9 mouse cellular contexts compared by ENCODE assay signal in genomic region chr19:46657339-46658020, GRCm38 (mm10). TPM values are rescaled to one million over a fixed set of nuclear protein-coding genes. Genes with fewer than 3 reads are reported as not detected.
DNase-seq lines count a peak whose midpoint lies in the region; ATAC-seq and TF ChIP-seq lines count a peak whose summit lies in the region.
"Had no signal": no experiment of that assay in that cellular context is flagged by ENCODE, and none has a peak within 500 bp of the region (broad histone marks: within the 10 kb centered on the region; RNA-seq: fewer than 3 reads in every experiment).

No protein-coding gene starts in this region.

- H3K9me3 ChIP-seq in G1E (replicated peaks) = no peaks in the 10 kb centered on the region

- peaks cover 46% of the 10 kb centered on the region for H3K36me3 ChIP-seq in G1E (replicated peaks)

- no peak overlapping the region for H3K4me3 ChIP-seq in G1E (ENCODE audit: low read depth, low read length)

- 0 out of 2 replicates have a peak, but pooled peaks have one; percentile 29 for TF ChIP-seq CTCF in G1E (IDR thresholded peaks at IDR 0.05; ENCODE audit: low read depth, low read length)

- peak; percentile 70 for DNase-seq in CD4-positive, CD25-positive, alpha-beta regulatory T cell, adult 2 months (ENCODE audit: low read depth, low spot score)
- peak; percentile 24 for DNase-seq in left cerebral cortex, postnatal 4 days
- DNase-seq in left cerebral cortex, adult 9 months (ENCODE audit: low spot score in 2 of 2) = no peak
- DNase-seq in G1E (ENCODE audit: low spot score) = no peak
- DNase-seq in naive thymus-derived CD4-positive, alpha-beta T cell, adult 2 months (ENCODE audit: low read depth) = peak; percentile 65
- no peak for DNase-seq in gastrocnemius, postnatal 10 days

- peaks cover 12% of the 10 kb centered on the region for H3K4me1 ChIP-seq in G1E (ENCODE audit: insufficient read depth, low read depth, low read length)

- ATAC-seq in CD4-positive, CD25-positive, alpha-beta regulatory T cell, adult 4 months = no peak
- no peak for ATAC-seq in G1E (ENCODE audit: extremely low read depth, insufficient number of reproducible peaks, low FRiP score, poor library complexity, severe bottlenecking)
- ATAC-seq in megakaryocyte progenitor cell, adult 5-6 weeks (replicated peaks; ENCODE audit: poor library complexity) = no peak

- peaks cover 6% of the 10 kb centered on the region; the same call in 1 of the 2 replicates for H3K27me3 ChIP-seq in G1E (ENCODE audit: insufficient read depth, low read length)

- intact Hi-C loops in left cerebral cortex, postnatal 4 days (cut with DNase I) = no loop called here

RNA-seq across cellular contexts. Expression of gene Cyp17a1, which starts 15.5 kb away (rescaled TPM):
- polyA plus RNA-seq in CD4-positive, CD25-positive, alpha-beta regulatory T cell, adult 4 months (2017; shearing (Covaris generic)) = not detected
- under 1 TPM in 1 of 2 experiments, not detected in 1; 0.24 TPM for total RNA-seq in left cerebral cortex, postnatal 4 days (2021)
- total RNA-seq in G1E (2014; fragmentation: Nextera tagmentation) (not detected in 2 replicates), G1E (2017) (0.06 and 0.22 TPM in 2 replicates)
- not detected in 2 replicates for polyA plus RNA-seq in G1E (2012)
- not detected for total RNA-seq in gastrocnemius, postnatal 10 days (2021)
- not detected in 2 replicates for total RNA-seq in megakaryocyte progenitor cell, adult 5-6 weeks (2015)
- total RNA-seq in megakaryocyte progenitor cell, adult 5-6 weeks (2017) = not detected in 2 replicates
- polyA plus RNA-seq: urinary bladder, adult 2 months had no signal

RNA-seq across cellular contexts. Expression of gene Borcs7, which starts 32.2 kb away (rescaled TPM):
- polyA plus RNA-seq in CD4-positive, CD25-positive, alpha-beta regulatory T cell, adult 4 months (2017; shearing (Covaris generic)) = 1 to 10 TPM; 6.8 to 7.4 TPM
- 10 to 100 TPM; 15.8 to 17.7 TPM for total RNA-seq in left cerebral cortex, postnatal 4 days (2021)
- total RNA-seq in G1E (2014; fragmentation: Nextera tagmentation) (6.5 and 9.5 TPM in 2 replicates), G1E (2017) (4.4 and 5.1 TPM in 2 replicates)
- 0.88 and 1.5 TPM in 2 replicates for polyA plus RNA-seq in G1E (2012)
- 10 to 100 TPM; 14.6 to 16.9 TPM for total RNA-seq in gastrocnemius, postnatal 10 days (2021)
- total RNA-seq in megakaryocyte progenitor cell, adult 5-6 weeks (2015) = 14.1 TPM in 2 replicates
- total RNA-seq in megakaryocyte progenitor cell, adult 5-6 weeks (2017) = 4.6 and 6.5 TPM in 2 replicates

RNA-seq across cellular contexts. Expression of gene As3mt, which starts 49.8 kb away (rescaled TPM):
- polyA plus RNA-seq in CD4-positive, CD25-positive, alpha-beta regulatory T cell, adult 4 months (2017; shearing (Covaris generic)) = 10 to 100 TPM; 15.1 to 15.2 TPM
- 10 to 100 TPM; 17.1 to 19.9 TPM for total RNA-seq in left cerebral cortex, postnatal 4 days (2021)
- total RNA-seq in G1E (2014; fragmentation: Nextera tagmentation) (not detected in 2 replicates), G1E (2017) (0.17 and 0.49 TPM in 2 replicates)
- polyA plus RNA-seq in G1E (2012) = not detected in 2 replicates
- total RNA-seq in gastrocnemius, postnatal 10 days (2021) = 10 to 100 TPM; 66.4 to 71.2 TPM
- total RNA-seq in megakaryocyte progenitor cell, adult 5-6 weeks (2015) = 31.2 and 43.3 TPM in 2 replicates
- 54.4 and 65.8 TPM in 2 replicates for total RNA-seq in megakaryocyte progenitor cell, adult 5-6 weeks (2017)

RNA-seq across cellular contexts. Expression of gene Wbp1l, which starts 58.6 kb away (rescaled TPM):
- polyA plus RNA-seq in CD4-positive, CD25-positive, alpha-beta regulatory T cell, adult 4 months (2017; shearing (Covaris generic)) = 10 to 100 TPM; 19.2 to 20.8 TPM
- total RNA-seq in left cerebral cortex, postnatal 4 days (2021) = 10 to 100 TPM; 43.1 to 45.3 TPM
- total RNA-seq in G1E (2014; fragmentation: Nextera tagmentation) (28.9 and 41.5 TPM in 2 replicates), G1E (2017) (31.9 TPM in 2 replicates)
- 52.9 and 53.3 TPM in 2 replicates for polyA plus RNA-seq in G1E (2012)
- 10 to 100 TPM; 38.3 to 41.6 TPM for total RNA-seq in gastrocnemius, postnatal 10 days (2021)
- 17.0 and 18.4 TPM in 2 replicates for total RNA-seq in megakaryocyte progenitor cell, adult 5-6 weeks (2015)
- total RNA-seq in megakaryocyte progenitor cell, adult 5-6 weeks (2017) = 23.3 and 25.7 TPM in 2 replicates

Comparison
In these comparisons a context has a peak if more than half of its experiments do, and no peak if none do; other contexts are left out.
1. DNase-seq: peak in CD4-positive, CD25-positive, alpha-beta regulatory T cell, adult 2 months (single experiment), left cerebral cortex, postnatal 4 days (single experiment) and naive thymus-derived CD4-positive, alpha-beta T cell, adult 2 months (single experiment); none in left cerebral cortex, adult 9 months (0 of 2), G1E (single experiment) and gastrocnemius, postnatal 10 days (single experiment).
2. RNA of gene As3mt, which starts 49.8 kb away (total RNA-seq): 66.4 to 71.2 TPM in gastrocnemius, postnatal 10 days, 31.2 to 65.8 TPM in megakaryocyte progenitor cell, adult 5-6 weeks and 17.1 to 19.9 TPM in left cerebral cortex, postnatal 4 days; 0.17 to 0.49 TPM in G1E; every median in the first group is over 10 times any median in the second.